Mouse (Mus musculus): Measurements from ENCODE around the gene Itga3. TPM values are rescaled to one million over a fixed set of nuclear protein-coding genes. Genes with fewer than 3 reads are reported as not detected.
A peak's percentile ranks its signal among the peaks of the same experiment; 100 is the strongest.

Gene Itga3
- total and polyA plus RNA-seq, 3 experiments = 5.8 to 53.0 (median 9.0) TPM

DNA sequence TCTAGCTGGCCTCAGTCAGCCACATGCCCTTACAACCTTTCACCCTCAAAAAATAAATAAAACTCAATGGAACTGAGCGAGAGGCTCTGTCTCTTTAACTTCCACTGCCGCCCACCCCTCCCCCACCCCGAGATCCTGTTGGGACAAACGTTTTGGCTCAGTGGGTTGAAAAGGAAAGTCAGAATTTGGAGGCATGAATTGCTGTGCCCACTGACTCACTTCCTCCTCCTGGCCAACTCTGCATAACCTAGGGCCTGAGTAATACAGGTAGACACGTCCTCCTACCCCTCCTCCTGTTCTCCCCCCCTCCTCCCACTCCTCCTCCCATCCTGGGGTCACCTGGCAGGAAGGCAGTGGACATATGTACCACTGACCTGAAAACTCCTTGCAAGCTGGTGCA, 9.1 kb upstream of the Itga3 start (continued):
- TF ChIP-seq TBP (conservative IDR thresholded peaks at IDR 0.05; ENCODE audit: low read depth, low read length) (no peak), RCOR1 (conservative IDR thresholded peaks at IDR 0.05; ENCODE audit: low read depth, low read length) (no peak), USF1 (IDR thresholded peaks at IDR 0.05; ENCODE audit: low read depth, low read length) (no peak), NRF1 (IDR thresholded peaks at IDR 0.05; ENCODE audit: low read depth, low read length) (no peak), JUND (conservative IDR thresholded peaks at IDR 0.05; ENCODE audit: low read depth, low read length) (no peak), MAFK (IDR thresholded peaks at IDR 0.05; ENCODE audit: insufficient replicate concordance, low read length) (no peak), CHD1 (IDR thresholded peaks at IDR 0.05; ENCODE audit: low read depth, low read length) (no peak)

- dilution Hi-C loops (cut with MboI; ENCODE audit: extremely low pct_ligation_motif_present, extremely low pct_unique_long_range_greater_than_20kb, low sequenced_read_pairs) = no loop called here
- in situ Hi-C loops (cut with MboI; ENCODE audit: low pct_ligation_motif_present, low pct_unique_long_range_greater_than_20kb, low sequenced_read_pairs) = no loop called here
- no peak for DNase-seq (ENCODE audit: extremely low read depth)
- H3K4me1 ChIP-seq (ENCODE audit: control insufficient read depth in 1 of 2, insufficient read depth in 2 of 2) = peaks cover 23 to 53% of the 10 kb centered on the region in 2 experiments
- H3K36me3 ChIP-seq (replicated peaks in 1 of 2; ENCODE audit: control insufficient read depth in 1 of 2, insufficient read depth in 1 of 2, low read length in 1 of 2) = no peaks in the 10 kb centered on the region
- H3K9me3 ChIP-seq (replicated peaks; ENCODE audit: low read length) = peaks cover 2% of the 10 kb centered on the region
- no peak overlapping the region for H3K4me3 ChIP-seq (replicated peaks in 1 of 3; ENCODE audit: low read depth in 2 of 3, low read length in 2 of 3, poor library complexity in 1 of 3)
- H3K27me3 ChIP-seq (replicated peaks) = peaks cover 3% of the 10 kb centered on the region
- no peak overlapping the region for H3K27ac ChIP-seq (ENCODE audit: insufficient read depth, low read depth)
- no peak overlapping the region for H3K4me2 ChIP-seq (ENCODE audit: insufficient read depth, low read depth, poor library complexity, severe bottlenecking)
- no peak overlapping the region for H3K9ac ChIP-seq (ENCODE audit: insufficient read depth, low read depth)
- no peaks in the 10 kb centered on the region for H3K79me2 ChIP-seq (replicated peaks; ENCODE audit: control insufficient read depth, extremely low read depth, insufficient read depth, poor library complexity, severe bottlenecking)
- peak; percentile 88 for TF ChIP-seq ZNF384 (IDR thresholded peaks at IDR 0.05; ENCODE audit: low read depth, low read length)
- no peak for TF ChIP-seq MAX (IDR thresholded peaks at IDR 0.05; ENCODE audit: low read length)
- TF ChIP-seq BHLHE40 (IDR thresholded peaks at IDR 0.05; ENCODE audit: low read depth, low read length) = 0 out of 2 replicates have a peak, but pooled peaks have one; percentile 17
Observed at GRCm38 (mm10) chr11:95084811-95085382, 8.3 kb upstream of the Itga3 start.

DNA sequence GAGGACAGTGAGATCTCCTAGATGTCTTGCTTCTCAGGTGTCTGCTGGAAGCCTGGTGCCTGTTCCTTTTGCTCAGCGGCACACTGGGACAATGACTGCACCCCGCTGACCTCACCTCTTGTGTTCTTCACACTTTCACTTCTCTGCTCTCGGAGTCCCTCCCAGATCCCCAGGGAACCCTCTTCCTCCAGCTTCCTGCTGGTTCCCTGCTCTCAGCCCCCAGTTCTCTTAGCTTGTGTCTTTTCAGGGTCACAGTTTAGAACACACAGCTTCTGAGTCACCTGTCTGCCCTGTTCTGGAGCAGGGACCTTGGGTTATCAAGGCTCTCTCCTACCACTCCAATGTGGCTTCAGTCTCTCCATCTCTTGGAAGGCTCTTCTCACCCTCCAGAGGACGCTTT, 7.6 kb upstream of the Itga3 start:
- Histone ChIP-seq H3K27me3 (replicated peaks) (peaks cover 4% of the 10 kb centered on the region), H3K27ac (ENCODE audit: insufficient read depth, low read depth) (no peak overlapping the region), H3K36me3 (replicated peaks in 1 of 2; ENCODE audit: control insufficient read depth in 1 of 2, insufficient read depth in 1 of 2, low read length in 1 of 2) (no peaks in the 10 kb centered on the region), H3K9me3 (replicated peaks; ENCODE audit: low read length) (no peaks in the 10 kb centered on the region), H3K4me3 (replicated peaks in 1 of 3; ENCODE audit: low read depth in 2 of 3, low read length in 2 of 3, poor library complexity in 1 of 3) (no peak overlapping the region), H3K79me2 (replicated peaks; ENCODE audit: control insufficient read depth, extremely low read depth, insufficient read depth, poor library complexity, severe bottlenecking) (no peaks in the 10 kb centered on the region), H3K9ac (ENCODE audit: insufficient read depth, low read depth) (no peak overlapping the region), H3K4me2 (ENCODE audit: insufficient read depth, low read depth, poor library complexity, severe bottlenecking) (no peak overlapping the region), H3K4me1 (ENCODE audit: control insufficient read depth in 1 of 2, insufficient read depth in 2 of 2) (peaks cover 29 to 60% of the 10 kb centered on the region in 2 experiments)
- in situ Hi-C loops (cut with MboI; ENCODE audit: low pct_ligation_motif_present, low pct_unique_long_range_greater_than_20kb, low sequenced_read_pairs) (no loop called here), dilution Hi-C loops (cut with MboI; ENCODE audit: extremely low pct_ligation_motif_present, extremely low pct_unique_long_range_greater_than_20kb, low sequenced_read_pairs) (no loop called here)
- no peak for TF ChIP-seq TCF12 (IDR thresholded peaks at IDR 0.05; ENCODE audit: low read depth, low read length)
- TF ChIP-seq ETS1 (conservative IDR thresholded peaks at IDR 0.05; ENCODE audit: low read depth, low read length) = peak; percentile 55
- TF ChIP-seq USF1 (IDR thresholded peaks at IDR 0.05; ENCODE audit: low read depth, low read length) = no peak
- TF ChIP-seq JUN (IDR thresholded peaks at IDR 0.05; ENCODE audit: insufficient read depth, low read depth, low read length) = peak; percentile 51; the same call in 1 of the 2 replicates
- peak; percentile 35; the same call in 1 of the 2 replicates for TF ChIP-seq BHLHE40 (IDR thresholded peaks at IDR 0.05; ENCODE audit: low read depth, low read length)
- TF ChIP-seq POLR2AphosphoS2 (IDR thresholded peaks at IDR 0.05; ENCODE audit: low read depth, low read length) = no peak
- no peak for TF ChIP-seq KAT2A (IDR thresholded peaks at IDR 0.05; ENCODE audit: insufficient replicate concordance, low read length)
- TF ChIP-seq USF2 (conservative IDR thresholded peaks at IDR 0.05; ENCODE audit: low read depth, low read length) = no peak
- TF ChIP-seq JUND (conservative IDR thresholded peaks at IDR 0.05; ENCODE audit: low read depth, low read length) = no peak
- peak; percentile 68 for TF ChIP-seq EP300 (IDR thresholded peaks at IDR 0.05; ENCODE audit: low read length)
- peak; percentile 75 for TF ChIP-seq IRF4 (IDR thresholded peaks at IDR 0.05; ENCODE audit: low read depth, low read length)
- 0 out of 2 replicates have a peak, but pooled peaks have one; percentile 47 for TF ChIP-seq MEF2A (IDR thresholded peaks at IDR 0.05; ENCODE audit: borderline replicate concordance, low read depth, low read length)
- TF ChIP-seq SIN3A (IDR thresholded peaks at IDR 0.05; ENCODE audit: low read length) = 0 out of 2 replicates have a peak, but pooled peaks have one; percentile 20
- no peak for TF ChIP-seq MAFK (IDR thresholded peaks at IDR 0.05; ENCODE audit: insufficient replicate concordance, low read length)
- TF ChIP-seq MAX (IDR thresholded peaks at IDR 0.05; ENCODE audit: low read length) = no peak
- TF ChIP-seq CHD2 (IDR thresholded peaks at IDR 0.05; ENCODE audit: low read length) = 0 out of 2 replicates have a peak, but pooled peaks have one; percentile 18
- 0 out of 2 replicates have a peak, but pooled peaks have one; percentile 29 for TF ChIP-seq MAZ (IDR thresholded peaks at IDR 0.05; ENCODE audit: low read depth, low read length)
- DNase-seq (ENCODE audit: extremely low read depth) = no peak

All from CH12.LX (cell line).